Mouse (Mus musculus): Measurements from ENCODE around the gene Jkamp.

DNA sequence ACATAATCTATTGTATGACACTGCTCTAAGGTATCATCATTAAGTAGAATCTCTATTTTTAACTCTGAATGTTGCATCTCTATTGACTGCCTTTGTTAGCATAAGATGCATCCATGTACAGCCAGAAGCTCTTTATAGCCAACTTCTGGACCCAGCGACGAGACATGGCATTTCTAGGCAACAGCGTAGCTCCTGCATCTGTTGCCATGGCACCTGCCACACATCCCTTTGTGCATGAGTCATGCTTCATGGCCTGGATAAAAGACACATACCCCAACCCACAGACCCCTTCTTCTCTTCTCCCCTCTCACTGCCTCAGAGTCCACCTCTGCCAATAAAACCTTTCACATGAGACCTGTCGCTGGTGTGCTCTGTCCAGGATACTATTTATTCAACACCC, 65.4 kb downstream of the Jkamp start:
- TF ChIP-seq CTCF (IDR thresholded peaks at IDR 0.05; ENCODE audit: control insufficient read depth, insufficient read depth, insufficient replicate concordance, low read depth, low read length) (no peak), POLR2A (IDR thresholded peaks at IDR 0.05; ENCODE audit: control insufficient read depth, low read depth, low read length) (no peak)

Measured in testis, adult 2 months (tissue).